Mouse (Mus musculus) midbrain, embryonic 15.5 days (tissue): Measurements from ENCODE around the gene Dgkq. TPM values are rescaled to one million over a fixed set of nuclear protein-coding genes. Genes with fewer than 3 reads are reported as not detected.
"Not testable (repeated sequence)": the region's sequence is repeated elsewhere in the genome, so short reads cannot be mapped to it uniquely, and the experiment has no call there.

Experiments used
- ATAC-seq: fragments of 200-750 bp; cut with Nextera tagmentation; replicated peaks from 2 replicates; pipeline ENCODE4 v1.8.0; 2017; ENCODE audit warnings: moderate TSS enrichment
- H3K27ac ChIP-seq: fragments of 300-500 bp; sonication (generic); 2 replicates; pipeline ENCODE4 v1.5.1; 2015; ENCODE audit warnings: mild to moderate bottlenecking, inconsistent platforms
- H3K27me3 ChIP-seq: fragments of 300-500 bp; sonication (generic); replicated peaks from 2 replicates; pipeline ENCODE4 v1.6.1; 2015; ENCODE audit warnings: inconsistent platforms
- H3K36me3 ChIP-seq: fragments of 300-500 bp; sonication (generic); replicated peaks from 2 replicates; pipeline ENCODE4 v1.6.1; 2015; ENCODE audit warnings: inconsistent platforms
- H3K4me1 ChIP-seq: fragments of 300-500 bp; sonication (generic); 2 replicates; pipeline ENCODE4 v1.6.1; 2015; ENCODE audit warnings: inconsistent platforms
- H3K4me2 ChIP-seq: fragments of 300-500 bp; sonication (generic); 2 replicates; pipeline ENCODE4 v1.6.1; 2015; ENCODE audit warnings: inconsistent platforms, mild to moderate bottlenecking, moderate library complexity
- H3K4me3 ChIP-seq: fragments of 300-500 bp; sonication (generic); 2 replicates; pipeline ENCODE4 v1.5.1; 2015; ENCODE audit warnings: mild to moderate bottlenecking, inconsistent platforms
- H3K9ac ChIP-seq: fragments of 300-500 bp; sonication (generic); 2 replicates; pipeline ENCODE4 v1.6.1; 2015; ENCODE audit warnings: mild to moderate bottlenecking, inconsistent platforms
- H3K9me3 ChIP-seq: fragments of 300-500 bp; sonication (generic); 2 replicates; pipeline ENCODE4 v1.6.1; 2016; ENCODE audit warnings: inconsistent platforms
- WGBS: fragments of 180-500 bp; shearing (Covaris S2); methylation state at CpG from one replicate; pipeline ENCODE4 v1.1.7; 2015; ENCODE audit warnings: mixed read lengths; 5-methylcytosine and 5-hydroxymethylcytosine counted together
- polyA plus RNA-seq: library from polyadenylated mRNA; unstranded; fragments of >200 nt; fragmentation: Nextera tagmentation; extraction: Ambion mirVana; gene quantifications from 2 replicates; pipeline ENCODE4 v1.2.1, GENCODE M21; 2015

Dgkq gene
- polyA plus RNA-seq, 1 experiment from 2014 or later, result 36.7 TPM

GRCm38 (mm10) chr5:108648937-108649576 lies 20.4 kb downstream of the Dgkq start:
- Histone ChIP-seq H3K4me3 (no peak overlapping the region), H3K36me3 (peaks cover 30% of the 10 kb centered on the region), H3K9me3 (no peaks in the 10 kb centered on the region), H3K27ac (no peak overlapping the region), H3K27me3 (no peaks in the 10 kb centered on the region), H3K4me2 (no peak overlapping the region), H3K4me1 (no peaks in the 10 kb centered on the region), H3K9ac (no peak overlapping the region)
- WGBS, result 93% methylated on average over 11 of the region's 11 CpGs
- ATAC-seq, result no peak

GRCm38 (mm10) chr5:108647820-108648465 lies 21.5 kb downstream of the Dgkq start:
- ATAC-seq, result no peak
- no peaks in the 10 kb centered on the region for H3K4me1 ChIP-seq
- H3K9me3 ChIP-seq, result no peaks in the 10 kb centered on the region
- H3K27ac ChIP-seq, result no peak overlapping the region
- H3K4me3 ChIP-seq, result no peak overlapping the region
- no peak overlapping the region for H3K9ac ChIP-seq
- 91% methylated on average over 2 of the region's 2 CpGs for WGBS
- peaks cover 19% of the 10 kb centered on the region for H3K36me3 ChIP-seq
- H3K27me3 ChIP-seq, result no peaks in the 10 kb centered on the region
- no peak overlapping the region for H3K4me2 ChIP-seq

- no peaks in the 10 kb centered on the region for H3K4me1 ChIP-seq
- 96% methylated on average over 2 of the region's 2 CpGs for WGBS
- H3K36me3 ChIP-seq, result peaks cover 15% of the 10 kb centered on the region; the same call in 1 of the 2 replicates
- no peaks in the 10 kb centered on the region for H3K27me3 ChIP-seq
- H3K9ac ChIP-seq, result no peak overlapping the region
- no peak overlapping the region for H3K4me3 ChIP-seq
- ATAC-seq, result no peak
- no peaks in the 10 kb centered on the region for H3K9me3 ChIP-seq
- no peak overlapping the region for H3K27ac ChIP-seq
- no peak overlapping the region for H3K4me2 ChIP-seq
These were observed 22.2 kb downstream of the Dgkq start for GRCm38 (mm10) chr5:108647311-108647710.

GRCm38 (mm10) chr5:108646343-108646660 lies 23.2 kb downstream of the Dgkq start:
- Histone ChIP-seq H3K9me3 (no peaks in the 10 kb centered on the region), H3K9ac (no peak overlapping the region), H3K4me2 (no peak overlapping the region), H3K27me3 (no peaks in the 10 kb centered on the region), H3K27ac (no peak overlapping the region), H3K36me3 (peaks cover 15% of the 10 kb centered on the region; the same call in 1 of the 2 replicates), H3K4me3 (no peak overlapping the region), H3K4me1 (no peaks in the 10 kb centered on the region)
- 88% methylated on average over 3 of the region's 3 CpGs for WGBS
- ATAC-seq, result no peak

- no peaks in the 10 kb centered on the region for H3K4me1 ChIP-seq
- peaks cover 15% of the 10 kb centered on the region; the same call in 1 of the 2 replicates for H3K36me3 ChIP-seq
- no peak overlapping the region for H3K27ac ChIP-seq
- ATAC-seq, result no peak
- H3K4me3 ChIP-seq, result no peak overlapping the region
- 90% methylated on average over 9 of the region's 9 CpGs for WGBS
- H3K9me3 ChIP-seq, result no peaks in the 10 kb centered on the region
- H3K9ac ChIP-seq, result no peak overlapping the region
- no peak overlapping the region for H3K4me2 ChIP-seq
- no peaks in the 10 kb centered on the region for H3K27me3 ChIP-seq
These were observed 23.7 kb downstream of the Dgkq start for GRCm38 (mm10) chr5:108645651-108646342.

GRCm38 (mm10) chr5:108643674-108644073 lies 25.8 kb downstream of the Dgkq start:
- Histone ChIP-seq H3K4me3 (no peak overlapping the region), H3K9me3 (no peaks in the 10 kb centered on the region), H3K36me3 (0 out of 2 replicates have a peak, but pooled peaks cover 8% of the 10 kb centered on the region), H3K4me1 (no peaks in the 10 kb centered on the region), H3K27ac (no peak overlapping the region), H3K27me3 (no peaks in the 10 kb centered on the region), H3K4me2 (no peak overlapping the region), H3K9ac (no peak overlapping the region)
- no peak for ATAC-seq
- WGBS, result 85% methylated on average over 2 of the region's 2 CpGs

- no peak overlapping the region for H3K27ac ChIP-seq
- no peaks in the 10 kb centered on the region for H3K36me3 ChIP-seq
- H3K9ac ChIP-seq, result no peak overlapping the region
- no peaks in the 10 kb centered on the region for H3K4me1 ChIP-seq
- no peak overlapping the region for H3K4me3 ChIP-seq
- WGBS, result 78% methylated on average over 4 of the region's 4 CpGs
- H3K4me2 ChIP-seq, result no peak overlapping the region
- no peaks in the 10 kb centered on the region for H3K27me3 ChIP-seq
- no peak for ATAC-seq
- no peaks in the 10 kb centered on the region for H3K9me3 ChIP-seq
These were observed 33.3 kb downstream of the Dgkq start for GRCm38 (mm10) chr5:108636172-108636571.

GRCm38 (mm10) chr5:108634088-108634487 lies 35.4 kb downstream of the Dgkq start:
- not testable (repeated sequence) for H3K9ac ChIP-seq, H3K27me3 ChIP-seq, ATAC-seq, H3K4me3 ChIP-seq, H3K4me2 ChIP-seq, H3K9me3 ChIP-seq, H3K4me1 ChIP-seq, H3K27ac ChIP-seq, H3K36me3 ChIP-seq
- WGBS, result 92% methylated on average over 2 of the region's 3 CpGs

GRCm38 (mm10) chr5:108633676-108634075 lies 35.8 kb downstream of the Dgkq start:
- no peaks in the 10 kb centered on the region for H3K9me3 ChIP-seq
- WGBS, result 88% methylated on average over 4 of the region's 4 CpGs
- H3K4me2 ChIP-seq, result no peak overlapping the region
- no peak overlapping the region for H3K4me3 ChIP-seq
- ATAC-seq, result no peak
- H3K36me3 ChIP-seq, result no peaks in the 10 kb centered on the region
- H3K9ac ChIP-seq, result no peak overlapping the region
- H3K4me1 ChIP-seq, result peaks cover 9% of the 10 kb centered on the region
- no peak overlapping the region for H3K27ac ChIP-seq
- H3K27me3 ChIP-seq, result no peaks in the 10 kb centered on the region

GRCm38 (mm10) chr5:108629634-108630483 lies 39.6 kb downstream of the Dgkq start, which contains the start of the genes Gak and Tmem175:
Gene Gak (minus strand): TSS chr5:108629755.
Gene Tmem175 (plus strand): TSS chr5:108629770.
- peak within 1 kb of the TSS; percentile 85 for H3K4me2 ChIP-seq
- H3K9ac ChIP-seq, result peak within 1 kb of the TSS; percentile 98
- H3K27ac ChIP-seq, result peak within 1 kb of the TSS; percentile 91
- peak within 1 kb of the TSS; percentile 96 for H3K4me3 ChIP-seq
- no peaks in the 10 kb centered on the region for H3K27me3 ChIP-seq
- no peaks in the 10 kb centered on the region for H3K36me3 ChIP-seq
- under 1% methylated on average over 58 of the region's 58 CpGs for WGBS
- no peaks in the 10 kb centered on the region for H3K9me3 ChIP-seq
- peaks cover 27% of the 10 kb centered on the region for H3K4me1 ChIP-seq
- ATAC-seq, result peak; percentile 97

GRCm38 (mm10) chr5:108628891-108629633 lies 40.4 kb downstream of the Dgkq start:
- peaks cover 5% of the 10 kb centered on the region; the same call in 1 of the 2 replicates for H3K36me3 ChIP-seq
- peak overlapping the region; percentile 96 for H3K4me3 ChIP-seq
- WGBS, result 2% methylated on average over 32 of the region's 32 CpGs
- peaks cover 27% of the 10 kb centered on the region for H3K4me1 ChIP-seq
- ATAC-seq, result peak; percentile 87
- peak overlapping the region; percentile 98 for H3K9ac ChIP-seq
- H3K9me3 ChIP-seq, result no peaks in the 10 kb centered on the region
- peak overlapping the region; percentile 91 for H3K27ac ChIP-seq
- peak overlapping the region; percentile 85 for H3K4me2 ChIP-seq
- no peaks in the 10 kb centered on the region for H3K27me3 ChIP-seq
